ENCODE assay signal across 29 mouse cellular contexts in the genomic region with DNA sequence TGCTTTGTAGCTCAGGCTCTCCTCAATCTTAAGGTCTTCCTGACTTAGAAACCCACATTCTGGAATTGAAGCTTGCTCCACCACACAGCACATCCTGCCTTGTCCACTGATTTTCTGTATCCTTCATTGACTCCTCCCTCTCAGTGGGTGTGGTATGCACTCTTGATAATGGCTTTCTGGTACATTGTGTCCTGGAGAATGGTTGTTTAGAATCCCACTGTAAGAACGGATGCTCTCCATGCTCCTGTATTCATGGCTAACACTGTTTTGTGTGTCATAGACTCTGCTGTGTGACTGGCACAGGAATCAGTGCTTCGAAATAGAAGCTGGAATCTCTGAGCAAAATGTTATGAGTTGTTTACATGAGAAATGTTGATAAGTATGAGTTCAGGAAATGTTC. TPM values are rescaled to one million over a fixed set of nuclear protein-coding genes. Genes with fewer than 3 reads are reported as not detected.
DNase-seq lines count a peak whose midpoint lies in the region; ATAC-seq and TF ChIP-seq lines count a peak whose summit lies in the region.
"Had no signal": no experiment of that assay in that cellular context is flagged by ENCODE, and none has a peak within 500 bp of the region (broad histone marks: within the 10 kb centered on the region; RNA-seq: fewer than 3 reads in every experiment).

No protein-coding gene starts in this region.

- peak; percentile 31 for DNase-seq in liver, adult 2 months (ENCODE audit: extremely low read depth, low read depth, low spot score)
- peak; percentile 57 for DNase-seq in lung, postnatal 0 days (ENCODE audit: low spot score)
- DNase-seq in lung, adult 2 months = no peak
- DNase-seq in ZHBTc4 (ENCODE audit: low read depth, low spot score) = peak; percentile 4
- DNase-seq: adrenal gland, adult 2 months; adrenal gland, postnatal 14 days; B cell, adult 2 months; cerebellum, adult 11 months; cerebellum, adult 2 months; cerebellum, adult 9-11 months; cerebellum, postnatal 25 days; forebrain, postnatal 0 days; gastrocnemius, adult 2 months; gastrocnemius, postnatal 14 days; heart, adult 2 months; heart, postnatal 14 days; heart, postnatal 4 days had no signal

- H3K27ac ChIP-seq in liver, adult 2 months (replicated peaks; ENCODE audit: insufficient read depth, low read depth, low read length) = no peak overlapping the region
- no peak overlapping the region for H3K27ac ChIP-seq in liver, embryonic 12.5 days
- peak overlapping the region; percentile 43; the same call in 1 of the 2 replicates for H3K27ac ChIP-seq in lung, postnatal 0 days (ENCODE audit: low read length)
- no peak overlapping the region for H3K27ac ChIP-seq in midbrain, embryonic 13.5 days
- H3K27ac ChIP-seq: embryonic facial prominence, embryonic 12.5 days; embryonic facial prominence, embryonic 15.5 days; gastrocnemius, adult 2 months; heart, adult 2 months; heart, embryonic 10.5 days; heart, embryonic 13.5 days; hindbrain, embryonic 14.5 days; hindbrain, postnatal 0 days had no signal

- no peak for TF ChIP-seq POLR2A in liver, adult 2 months (IDR thresholded peaks at IDR 0.05; ENCODE audit: extremely low read depth, insufficient read depth, low read length)
- no peak for TF ChIP-seq POLR2A in lung, adult 2 months (IDR thresholded peaks at IDR 0.05; ENCODE audit: borderline replicate concordance, extremely low read depth, low read depth, low read length)

- H3K4me2 ChIP-seq in liver, embryonic 12.5 days = no peak overlapping the region
- no peak overlapping the region for H3K4me2 ChIP-seq in lung, postnatal 0 days (replicated peaks; ENCODE audit: low read depth, low read length)
- no peak overlapping the region for H3K4me2 ChIP-seq in midbrain, embryonic 13.5 days (replicated peaks)
- H3K4me2 ChIP-seq: embryonic facial prominence, embryonic 12.5 days; embryonic facial prominence, embryonic 15.5 days; heart, embryonic 13.5 days; hindbrain, embryonic 14.5 days had no signal

- H3K9ac ChIP-seq in liver, adult 2 months (ENCODE audit: low read depth, low read length) = no peak overlapping the region
- H3K9ac ChIP-seq in liver, embryonic 12.5 days = no peak overlapping the region
- no peak overlapping the region for H3K9ac ChIP-seq in lung, postnatal 0 days (replicated peaks; ENCODE audit: low read depth)
- no peak overlapping the region for H3K9ac ChIP-seq in midbrain, embryonic 13.5 days (replicated peaks)
- H3K9ac ChIP-seq: embryonic facial prominence, embryonic 12.5 days; embryonic facial prominence, embryonic 15.5 days; forebrain, postnatal 0 days; heart, embryonic 13.5 days; hindbrain, embryonic 14.5 days had no signal

- TF ChIP-seq EP300 in lung, postnatal 0 days (IDR thresholded peaks at IDR 0.05) = peak; percentile 99

- H3K4me1 ChIP-seq in liver, adult 2 months (ENCODE audit: control insufficient read depth, insufficient read depth, low read length) = no peaks in the 10 kb centered on the region
- no peaks in the 10 kb centered on the region for H3K4me1 ChIP-seq in liver, embryonic 12.5 days
- H3K4me1 ChIP-seq in lung, postnatal 0 days (ENCODE audit: insufficient read depth, low read depth, low read length) = no peaks in the 10 kb centered on the region
- peaks cover under 1% of the 10 kb centered on the region; the same call in 1 of the 2 replicates for H3K4me1 ChIP-seq in lung, adult 2 months (ENCODE audit: control insufficient read depth, insufficient read depth, low read length)
- peaks cover 3% of the 10 kb centered on the region for H3K4me1 ChIP-seq in midbrain, embryonic 13.5 days (replicated peaks)
- H3K4me1 ChIP-seq: embryonic facial prominence, embryonic 12.5 days; embryonic facial prominence, embryonic 15.5 days had no signal

- H3K9me3 ChIP-seq in liver, embryonic 12.5 days (replicated peaks) = no peaks in the 10 kb centered on the region
- no peaks in the 10 kb centered on the region for H3K9me3 ChIP-seq in lung, postnatal 0 days (ENCODE audit: low read length)
- H3K9me3 ChIP-seq in midbrain, embryonic 13.5 days = no peaks in the 10 kb centered on the region
- H3K9me3 ChIP-seq: embryonic facial prominence, embryonic 12.5 days; embryonic facial prominence, embryonic 15.5 days; G1E; heart, embryonic 10.5 days; heart, embryonic 13.5 days had no signal

- H3K79me2 ChIP-seq in liver, adult 2 months (ENCODE audit: control insufficient read depth, insufficient read depth, low read length) = no peaks in the 10 kb centered on the region

- H3K36me3 ChIP-seq in liver, adult 2 months (ENCODE audit: control insufficient read depth, insufficient read depth, low read length) = peaks cover 27% of the 10 kb centered on the region
- H3K36me3 ChIP-seq in liver, embryonic 12.5 days = peaks cover 12% of the 10 kb centered on the region
- H3K36me3 ChIP-seq in lung, postnatal 0 days (ENCODE audit: insufficient read depth, low read length) = peaks cover 11% of the 10 kb centered on the region; the same call in 1 of the 2 replicates
- H3K36me3 ChIP-seq in midbrain, embryonic 13.5 days = peaks cover 62% of the 10 kb centered on the region
- H3K36me3 ChIP-seq: G1E had no signal

- no peak overlapping the region for H3K4me3 ChIP-seq in liver, adult 2 months (ENCODE audit: insufficient read depth, low read depth, low read length)
- H3K4me3 ChIP-seq in liver, embryonic 12.5 days = no peak overlapping the region
- no peak overlapping the region for H3K4me3 ChIP-seq in lung, postnatal 0 days (ENCODE audit: low read depth, low read length)
- no peak overlapping the region for H3K4me3 ChIP-seq in lung, adult 2 months (replicated peaks; ENCODE audit: extremely low read depth, low read depth, low read length)
- no peak overlapping the region for H3K4me3 ChIP-seq in midbrain, embryonic 13.5 days (replicated peaks)
- H3K4me3 ChIP-seq: embryonic facial prominence, embryonic 12.5 days; embryonic facial prominence, embryonic 15.5 days; gastrocnemius, adult 2 months; heart, adult 2 months; heart, embryonic 10.5 days; heart, embryonic 13.5 days had no signal

- no peaks in the 10 kb centered on the region for H3K27me3 ChIP-seq in liver, adult 2 months (ENCODE audit: control insufficient read depth, insufficient read depth, low read length)
- no peaks in the 10 kb centered on the region for H3K27me3 ChIP-seq in liver, embryonic 12.5 days (replicated peaks)
- no peaks in the 10 kb centered on the region for H3K27me3 ChIP-seq in lung, postnatal 0 days (replicated peaks; ENCODE audit: insufficient read depth, low read length)
- no peaks in the 10 kb centered on the region for H3K27me3 ChIP-seq in midbrain, embryonic 13.5 days
- H3K27me3 ChIP-seq: CH12.LX; embryonic facial prominence, embryonic 12.5 days; embryonic facial prominence, embryonic 15.5 days; heart, embryonic 13.5 days; Patski had no signal

- 69% methylated on average over 2 of the region's 2 CpGs for WGBS in liver, adult 2 months
- 58% methylated on average over 2 of the region's 2 CpGs for WGBS in liver, embryonic 12.5 days (ENCODE audit: insufficient replicate concordance)
- 68% methylated on average over 2 of the region's 2 CpGs for WGBS in lung, postnatal 0 days
- 61% methylated on average over 2 of the region's 2 CpGs for WGBS in lung, adult 2 months
- 88% methylated on average over 2 of the region's 2 CpGs for WGBS in midbrain, embryonic 13.5 days

- no peak for ATAC-seq in liver, embryonic 12.5 days
- peak; percentile 89 for ATAC-seq in lung, postnatal 0 days
- ATAC-seq in midbrain, embryonic 13.5 days = no peak
- ATAC-seq: forebrain, embryonic 14.5 days; forebrain, postnatal 0 days; hindbrain, postnatal 0 days; Patski had no signal

- TF ChIP-seq CTCF in liver, adult 2 months (IDR thresholded peaks at IDR 0.05; ENCODE audit: low read depth, low read length) = no peak
- TF ChIP-seq CTCF in lung, postnatal 0 days (IDR thresholded peaks at IDR 0.05) = no peak
- no peak for TF ChIP-seq CTCF in lung, adult 2 months (IDR thresholded peaks at IDR 0.05; ENCODE audit: insufficient read depth, low read length)

RNA-seq across cellular contexts. Expression of gene Slc36a4, which starts 28.0 kb away (rescaled TPM):
- 3.8 and 4.6 TPM in 2 replicates for total RNA-seq in liver, adult 2 months (2014; rRNA removed)
- 1.9 and 2.6 TPM in 2 replicates for polyA plus RNA-seq in liver, adult 2 months (2012; rRNA removed)
- polyA plus RNA-seq in liver, embryonic 12.5 days (2016; fragmentation: Nextera tagmentation; extraction: Ambion mirVana) = 2.8 and 2.9 TPM in 2 replicates
- 8.6 and 11.2 TPM in 2 replicates for polyA plus RNA-seq in lung, postnatal 0 days (2015; fragmentation: Nextera tagmentation; extraction: Ambion mirVana)
- 6.8 and 11.7 TPM in 2 replicates for polyA plus RNA-seq in lung, adult 2 months (2012; rRNA removed)
- 21.1 and 23.2 TPM in 2 replicates for polyA plus RNA-seq in midbrain, embryonic 13.5 days (2015; fragmentation: Nextera tagmentation; extraction: Ambion mirVana)
- polyA plus RNA-seq: G1E had no signal
